Mouse (Mus musculus): ENCODE results near the gene Nutf2-ps1. TPM values are rescaled to one million over a fixed set of nuclear protein-coding genes. Genes with fewer than 3 reads are reported as not detected.

The Nutf2-ps1 gene
- polyA plus RNA-seq, 1 experiment from 2014 or later: 335 TPM

GRCm38 (mm10) chr19:53573151-53573550 is 15.7 kb downstream of the Nutf2-ps1 start:
- ATAC-seq (ENCODE audit: insufficient number of reproducible peaks, insufficient read depth, low FRiP score, low read depth): no peak
- Histone ChIP-seq H3K4me1 (ENCODE audit: control insufficient read depth, insufficient read depth, low read length) (peaks cover 8% of the 10 kb centered on the region; the same call in 1 of the 2 replicates), H3K4me3 (ENCODE audit: low read depth, low read length) (no peak overlapping the region), H3K27ac (ENCODE audit: low read length) (no peak overlapping the region), H3K9ac (replicated peaks; ENCODE audit: low read depth, low read length) (no peak overlapping the region), H3K4me2 (replicated peaks; ENCODE audit: low read depth, low read length) (no peak overlapping the region), H3K36me3 (ENCODE audit: control insufficient read depth, insufficient read depth, low read length) (no peaks in the 10 kb centered on the region), H3K27me3 (ENCODE audit: control insufficient read depth, insufficient read depth, low read length) (no peaks in the 10 kb centered on the region), H3K9me3 (ENCODE audit: control insufficient read depth, low read depth, low read length) (no peaks in the 10 kb centered on the region)
- 80% methylated on average over 3 of the region's 3 CpGs for WGBS

- WGBS: 26% methylated on average over 12 of the region's 12 CpGs
- Histone ChIP-seq H3K9ac (replicated peaks; ENCODE audit: low read depth, low read length) (no peak overlapping the region), H3K27ac (ENCODE audit: low read length) (no peak overlapping the region), H3K36me3 (ENCODE audit: control insufficient read depth, insufficient read depth, low read length) (no peaks in the 10 kb centered on the region), H3K27me3 (ENCODE audit: control insufficient read depth, insufficient read depth, low read length) (no peaks in the 10 kb centered on the region), H3K4me1 (ENCODE audit: control insufficient read depth, insufficient read depth, low read length) (peaks cover 8% of the 10 kb centered on the region; the same call in 1 of the 2 replicates), H3K9me3 (ENCODE audit: control insufficient read depth, low read depth, low read length) (no peaks in the 10 kb centered on the region), H3K4me2 (replicated peaks; ENCODE audit: low read depth, low read length) (no peak overlapping the region), H3K4me3 (ENCODE audit: low read depth, low read length) (no peak overlapping the region)
- ATAC-seq (ENCODE audit: insufficient number of reproducible peaks, insufficient read depth, low FRiP score, low read depth): no peak
Observed at GRCm38 (mm10) chr19:53572607-53573006, 16.3 kb downstream of the Nutf2-ps1 start.

- H3K27ac ChIP-seq (ENCODE audit: low read length): no peak overlapping the region
- no peaks in the 10 kb centered on the region for H3K36me3 ChIP-seq (ENCODE audit: control insufficient read depth, insufficient read depth, low read length)
- no peaks in the 10 kb centered on the region for H3K27me3 ChIP-seq (ENCODE audit: control insufficient read depth, insufficient read depth, low read length)
- H3K9ac ChIP-seq (replicated peaks; ENCODE audit: low read depth, low read length): no peak overlapping the region
- no peak overlapping the region for H3K4me3 ChIP-seq (ENCODE audit: low read depth, low read length)
- no peak overlapping the region for H3K4me2 ChIP-seq (replicated peaks; ENCODE audit: low read depth, low read length)
- H3K4me1 ChIP-seq (ENCODE audit: control insufficient read depth, insufficient read depth, low read length): peaks cover 5% of the 10 kb centered on the region; the same call in 1 of the 2 replicates
- no peaks in the 10 kb centered on the region for H3K9me3 ChIP-seq (ENCODE audit: control insufficient read depth, low read depth, low read length)
- ATAC-seq (ENCODE audit: insufficient number of reproducible peaks, insufficient read depth, low FRiP score, low read depth): no peak
- WGBS: 67% methylated on average over 18 of the region's 18 CpGs
Observed at GRCm38 (mm10) chr19:53571501-53572428, 17.1 kb downstream of the Nutf2-ps1 start.

DNA sequence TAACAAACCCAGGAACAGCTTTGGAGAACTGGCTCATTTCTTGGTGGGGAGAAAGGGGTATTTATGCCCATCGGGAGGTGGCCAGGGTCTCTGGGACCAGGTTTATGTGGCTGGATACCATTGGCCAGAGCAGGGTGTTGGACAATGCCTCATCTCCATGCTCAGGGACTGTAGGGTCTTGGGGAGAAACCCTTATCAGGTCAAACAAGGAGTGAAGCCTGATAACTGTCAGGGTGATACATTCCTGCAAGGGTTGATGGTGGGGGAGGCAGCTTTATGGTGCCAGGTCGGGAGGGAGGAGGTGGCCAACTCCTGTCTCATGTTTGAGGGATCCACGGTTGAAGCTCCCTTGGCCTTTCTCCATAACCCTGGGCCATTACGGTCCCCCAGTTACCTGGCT is 17.8 kb downstream of the Nutf2-ps1 start:
- ATAC-seq (ENCODE audit: insufficient number of reproducible peaks, insufficient read depth, low FRiP score, low read depth): no peak
- no peak overlapping the region for H3K4me2 ChIP-seq (replicated peaks; ENCODE audit: low read depth, low read length)
- no peak overlapping the region for H3K27ac ChIP-seq (ENCODE audit: low read length)
- H3K4me1 ChIP-seq (ENCODE audit: control insufficient read depth, insufficient read depth, low read length): 0 out of 2 replicates have a peak, but pooled peaks cover 5% of the 10 kb centered on the region
- WGBS: 76% methylated on average over 4 of the region's 4 CpGs
- no peaks in the 10 kb centered on the region for H3K9me3 ChIP-seq (ENCODE audit: control insufficient read depth, low read depth, low read length)
- H3K27me3 ChIP-seq (ENCODE audit: control insufficient read depth, insufficient read depth, low read length): no peaks in the 10 kb centered on the region
- H3K9ac ChIP-seq (replicated peaks; ENCODE audit: low read depth, low read length): no peak overlapping the region
- no peak overlapping the region for H3K4me3 ChIP-seq (ENCODE audit: low read depth, low read length)
- H3K36me3 ChIP-seq (ENCODE audit: control insufficient read depth, insufficient read depth, low read length): no peaks in the 10 kb centered on the region

- no peak overlapping the region for H3K9ac ChIP-seq (replicated peaks; ENCODE audit: low read depth, low read length)
- H3K36me3 ChIP-seq (ENCODE audit: control insufficient read depth, insufficient read depth, low read length): no peaks in the 10 kb centered on the region
- 74% methylated on average over 3 of the region's 3 CpGs for WGBS
- H3K4me3 ChIP-seq (ENCODE audit: low read depth, low read length): no peak overlapping the region
- no peak overlapping the region for H3K4me2 ChIP-seq (replicated peaks; ENCODE audit: low read depth, low read length)
- no peaks in the 10 kb centered on the region for H3K9me3 ChIP-seq (ENCODE audit: control insufficient read depth, low read depth, low read length)
- H3K27me3 ChIP-seq (ENCODE audit: control insufficient read depth, insufficient read depth, low read length): no peaks in the 10 kb centered on the region
- 0 out of 2 replicates have a peak, but pooled peaks cover 5% of the 10 kb centered on the region for H3K4me1 ChIP-seq (ENCODE audit: control insufficient read depth, insufficient read depth, low read length)
- no peak for ATAC-seq (ENCODE audit: insufficient number of reproducible peaks, insufficient read depth, low FRiP score, low read depth)
- no peak overlapping the region for H3K27ac ChIP-seq (ENCODE audit: low read length)
Observed at GRCm38 (mm10) chr19:53568553-53568952, 20.3 kb downstream of the Nutf2-ps1 start.

- Histone ChIP-seq H3K9me3 (ENCODE audit: control insufficient read depth, low read depth, low read length) (no peaks in the 10 kb centered on the region), H3K9ac (replicated peaks; ENCODE audit: low read depth, low read length) (no peak overlapping the region), H3K4me2 (replicated peaks; ENCODE audit: low read depth, low read length) (no peak overlapping the region), H3K36me3 (ENCODE audit: control insufficient read depth, insufficient read depth, low read length) (no peaks in the 10 kb centered on the region), H3K27ac (ENCODE audit: low read length) (no peak overlapping the region), H3K4me1 (ENCODE audit: control insufficient read depth, insufficient read depth, low read length) (no peaks in the 10 kb centered on the region), H3K27me3 (ENCODE audit: control insufficient read depth, insufficient read depth, low read length) (no peaks in the 10 kb centered on the region), H3K4me3 (ENCODE audit: low read depth, low read length) (no peak overlapping the region)
- 54% methylated on average over 11 of the region's 11 CpGs for WGBS
- ATAC-seq (ENCODE audit: insufficient number of reproducible peaks, insufficient read depth, low FRiP score, low read depth): no peak
Observed at GRCm38 (mm10) chr19:53567864-53568263, 21.0 kb downstream of the Nutf2-ps1 start.

DNA sequence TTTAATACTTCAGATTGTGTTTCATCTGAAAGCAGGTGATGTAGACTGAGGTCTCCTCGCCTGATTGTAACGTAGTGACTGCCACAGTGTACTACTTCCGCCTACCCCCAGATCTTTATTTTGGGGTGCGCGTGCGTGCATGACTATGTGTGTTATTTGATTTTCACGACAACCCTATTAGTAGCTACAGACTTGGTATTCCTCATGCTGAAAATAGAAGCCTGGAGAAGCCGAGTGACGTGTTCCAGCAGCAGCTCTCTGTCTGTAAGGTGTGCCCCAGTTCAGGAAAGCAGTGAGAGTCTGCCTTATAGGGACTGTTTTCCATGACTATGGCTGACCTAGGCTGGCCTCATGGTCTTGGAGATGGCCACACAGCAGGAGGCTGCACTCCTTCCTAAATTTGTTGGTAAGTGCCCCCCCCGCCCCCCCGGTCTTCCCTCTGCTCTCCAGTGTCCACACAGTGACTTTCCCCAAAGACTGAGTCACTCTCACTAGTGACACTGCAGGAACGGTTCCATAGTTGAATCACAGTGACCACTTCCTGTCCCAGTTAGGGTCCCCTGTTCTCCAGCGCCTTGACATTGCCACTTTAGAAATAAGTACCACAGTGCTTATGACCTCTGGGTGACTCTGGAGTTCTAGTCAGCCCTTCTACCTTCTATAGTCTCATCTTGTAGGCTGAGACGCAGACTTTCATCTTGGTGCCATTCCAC is 23.1 kb downstream of the Nutf2-ps1 start:
- no peak overlapping the region for H3K27ac ChIP-seq (ENCODE audit: low read length)
- H3K27me3 ChIP-seq (ENCODE audit: control insufficient read depth, insufficient read depth, low read length): no peaks in the 10 kb centered on the region
- no peak overlapping the region for H3K4me2 ChIP-seq (replicated peaks; ENCODE audit: low read depth, low read length)
- WGBS: 93% methylated on average over 14 of the region's 14 CpGs
- H3K4me3 ChIP-seq (ENCODE audit: low read depth, low read length): no peak overlapping the region
- H3K9ac ChIP-seq (replicated peaks; ENCODE audit: low read depth, low read length): no peak overlapping the region
- H3K36me3 ChIP-seq (ENCODE audit: control insufficient read depth, insufficient read depth, low read length): no peaks in the 10 kb centered on the region
- no peaks in the 10 kb centered on the region for H3K4me1 ChIP-seq (ENCODE audit: control insufficient read depth, insufficient read depth, low read length)
- ATAC-seq (ENCODE audit: insufficient number of reproducible peaks, insufficient read depth, low FRiP score, low read depth): no peak
- H3K9me3 ChIP-seq (ENCODE audit: control insufficient read depth, low read depth, low read length): no peaks in the 10 kb centered on the region

DNA sequence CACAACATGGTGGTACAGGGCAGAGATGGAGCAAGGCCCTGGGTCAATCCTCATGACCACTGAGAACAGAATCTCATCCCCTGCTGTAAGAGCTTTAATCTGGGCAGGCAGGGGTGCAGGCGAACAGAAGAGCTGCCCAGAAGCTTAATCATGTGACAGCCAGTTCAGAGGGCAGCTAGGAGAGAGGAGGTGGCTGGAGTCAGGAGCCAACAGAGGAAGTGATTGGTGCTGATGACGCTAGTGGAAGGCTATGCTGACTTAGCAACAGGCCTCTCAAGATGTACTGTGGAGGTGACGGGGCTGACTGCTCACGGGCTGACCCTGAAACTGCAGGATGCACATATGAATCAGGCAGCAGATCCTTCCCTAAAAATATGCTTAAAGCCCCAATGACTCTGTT is 24.7 kb downstream of the Nutf2-ps1 start:
- H3K36me3 ChIP-seq (ENCODE audit: control insufficient read depth, insufficient read depth, low read length): no peaks in the 10 kb centered on the region
- no peaks in the 10 kb centered on the region for H3K9me3 ChIP-seq (ENCODE audit: control insufficient read depth, low read depth, low read length)
- no peak overlapping the region for H3K4me2 ChIP-seq (replicated peaks; ENCODE audit: low read depth, low read length)
- H3K9ac ChIP-seq (replicated peaks; ENCODE audit: low read depth, low read length): no peak overlapping the region
- no peak for ATAC-seq (ENCODE audit: insufficient number of reproducible peaks, insufficient read depth, low FRiP score, low read depth)
- no peaks in the 10 kb centered on the region for H3K27me3 ChIP-seq (ENCODE audit: control insufficient read depth, insufficient read depth, low read length)
- no peak overlapping the region for H3K4me3 ChIP-seq (ENCODE audit: low read depth, low read length)
- no peaks in the 10 kb centered on the region for H3K4me1 ChIP-seq (ENCODE audit: control insufficient read depth, insufficient read depth, low read length)
- WGBS: 41% methylated on average over 4 of the region's 4 CpGs
- H3K27ac ChIP-seq (ENCODE audit: low read length): no peak overlapping the region
